Mouse (Mus musculus) inflammation-experienced regulatory T-cells, adult 6 months (primary cell): Measurements from ENCODE around the gene Olfr133. TPM values are rescaled to one million over a fixed set of nuclear protein-coding genes. Genes with fewer than 3 reads are reported as not detected.
"Not testable (repeated sequence)": the region's sequence is repeated elsewhere in the genome, so short reads cannot be mapped to it uniquely, and the experiment has no call there.

Source experiments
- ATAC-seq: one replicate; pipeline ENCODE4 v1.8.0; 2017
- polyA plus RNA-seq, 3 experiments: library from polyadenylated mRNA; unstranded; fragments of 100-300 nt; shearing (Covaris generic); gene quantifications; one replicate each; pipeline ENCODE4 v1.2.1; 2017

Olfr133 gene
- polyA plus RNA-seq, result not detected

DNA sequence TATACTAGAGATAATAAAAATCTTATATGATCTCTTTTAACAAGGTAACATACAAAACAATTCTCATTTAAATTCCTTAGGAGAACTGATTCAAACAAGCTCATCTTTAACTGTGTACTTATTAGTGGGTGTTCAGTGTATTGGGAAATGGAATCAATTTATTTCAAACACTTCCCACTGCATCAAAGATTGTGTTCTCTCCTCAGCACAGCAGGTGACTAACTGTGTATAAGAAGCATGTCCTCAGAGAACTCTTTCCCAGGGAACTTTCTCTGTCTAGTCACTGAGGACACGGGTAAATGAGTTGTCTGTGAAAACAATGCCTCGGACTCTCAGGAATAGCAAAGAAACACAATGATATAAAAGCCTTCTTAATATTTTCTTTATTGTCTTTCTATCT lies at the start of gene Olfr133:
Gene Olfr133, plus strand, starts transcription at position 301 of the 400 bp plus-strand sequence.
- no peak for ATAC-seq

DNA sequence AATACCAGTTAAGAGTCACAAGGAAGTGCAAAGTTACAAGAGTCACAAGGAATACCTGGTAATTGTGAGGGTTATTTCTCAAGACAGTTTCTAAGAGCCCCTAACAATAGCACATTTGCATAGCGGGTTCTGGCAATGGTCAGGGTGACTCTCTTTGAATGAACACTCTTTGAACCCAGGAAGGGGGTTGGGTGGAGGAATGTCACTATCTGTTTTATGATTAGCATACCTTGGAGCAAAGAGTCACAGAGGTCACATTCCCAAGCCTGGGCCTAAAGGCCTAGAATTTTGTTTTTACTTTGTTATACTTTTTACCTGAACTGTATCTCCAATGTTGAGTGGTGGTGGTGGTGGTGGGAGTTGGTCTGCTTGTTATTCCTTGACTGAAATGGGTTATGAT lies 20.9 kb upstream of the Olfr133 start:
- ATAC-seq, result not testable (repeated sequence)

DNA sequence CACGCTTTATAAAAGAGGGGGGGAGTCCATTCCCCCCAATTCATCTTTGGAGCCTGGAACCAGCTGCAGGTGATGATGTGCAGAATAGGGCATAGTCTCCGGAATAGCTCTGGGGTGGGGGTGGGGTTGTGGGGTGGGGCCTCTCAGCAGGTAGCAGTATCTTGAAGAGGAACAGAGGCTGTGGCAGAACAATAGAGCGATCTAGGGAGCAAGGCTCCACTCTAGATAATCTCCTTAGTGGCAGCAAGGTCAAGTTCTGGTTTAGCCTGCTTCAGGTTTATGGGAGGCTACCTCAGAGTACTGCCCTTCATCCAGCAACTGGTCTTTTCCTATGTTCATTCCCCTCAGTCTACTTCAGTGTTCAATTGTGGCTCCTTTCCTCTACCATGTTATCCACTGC lies 19.7 kb upstream of the Olfr133 start:
- not testable (repeated sequence) for ATAC-seq

DNA sequence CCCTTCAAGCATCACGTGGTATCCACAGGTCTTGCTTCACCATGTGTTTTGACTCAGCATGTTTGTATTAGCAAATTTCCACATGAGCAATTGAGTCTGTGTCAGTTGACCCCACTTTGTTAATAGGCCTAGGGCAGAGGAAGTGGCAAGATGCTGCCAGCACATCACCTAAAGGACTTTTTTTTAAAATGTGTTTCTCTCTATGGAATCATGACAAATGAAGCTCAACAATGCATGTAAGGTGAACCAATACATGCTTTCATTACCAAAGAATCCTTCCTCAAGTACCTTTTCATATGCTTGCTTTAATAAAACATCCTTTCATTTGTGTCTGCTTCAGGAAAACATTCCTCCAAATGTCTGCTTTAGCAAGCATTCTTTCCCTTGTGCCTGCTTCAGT lies 10.7 kb upstream of the Olfr133 start, which contains the start of gene Olfr132:
Gene Olfr132, minus strand, starts transcription at position 101 of the 400 bp plus-strand sequence.
- no peak for ATAC-seq

DNA sequence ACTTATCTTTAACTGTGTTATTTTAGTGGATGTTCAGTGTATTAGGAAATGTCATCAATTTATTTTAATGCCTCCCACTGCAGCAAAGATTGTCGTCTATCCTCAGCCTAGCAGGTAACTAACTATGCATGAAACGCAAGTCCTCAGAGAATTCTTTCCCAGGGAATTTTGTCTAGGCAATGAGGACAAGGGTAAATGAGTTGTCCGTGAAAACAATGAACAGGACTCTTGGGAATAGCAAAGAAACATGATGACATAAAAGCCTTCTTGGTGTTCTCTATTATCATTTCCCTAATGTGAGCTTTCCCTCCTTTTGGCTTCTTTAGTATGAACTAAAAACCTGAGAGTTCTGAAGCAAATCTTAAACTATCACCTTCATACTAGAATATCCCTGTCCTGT lies 26.0 kb downstream of the Olfr133 start, which contains the start of gene Olfr134:
Gene Olfr134, plus strand, starts transcription at position 301 of the 400 bp plus-strand sequence.
- ATAC-seq, result no peak

Other genes starting within 250 kb of the Olfr133 start
- not detected for gene Olfr127, start 244.8 kb upstream of the Olfr133 start, polyA plus RNA-seq
- gene Olfr128, start 224.7 kb upstream of the Olfr133 start, polyA plus RNA-seq, result not detected
- not detected for gene Olfr761, start 192.2 kb upstream of the Olfr133 start, polyA plus RNA-seq
- not detected for gene Olfr129, start 85.2 kb upstream of the Olfr133 start, polyA plus RNA-seq
- not detected for gene Olfr130, start 81.4 kb upstream of the Olfr133 start, polyA plus RNA-seq
- not detected for gene Olfr131, start 56.6 kb upstream of the Olfr133 start, polyA plus RNA-seq
- not detected for gene Olfr132, start 10.8 kb upstream of the Olfr133 start, polyA plus RNA-seq
- gene Olfr134, start 26.1 kb downstream of the Olfr133 start, polyA plus RNA-seq, result not detected
- gene Olfr135, start 59.1 kb downstream of the Olfr133 start, polyA plus RNA-seq, result not detected
- not detected for gene Olfr138, start 115.8 kb downstream of the Olfr133 start, polyA plus RNA-seq
- gene Olfr137, start 162.3 kb downstream of the Olfr133 start, polyA plus RNA-seq, result not detected
- gene Olfr136, start 184.6 kb downstream of the Olfr133 start, polyA plus RNA-seq, result not detected